Mouse (Mus musculus): ENCODE data around the gene Celsr1.

The Celsr1 gene

GRCm38 (mm10) chr15:86033191-86033841 is at the start of gene Celsr1:
TSS of gene Celsr1 (minus strand) at chr15:86033777.
- DNase-seq (ENCODE audit: extremely low spot score): peak; percentile 72

DNA sequence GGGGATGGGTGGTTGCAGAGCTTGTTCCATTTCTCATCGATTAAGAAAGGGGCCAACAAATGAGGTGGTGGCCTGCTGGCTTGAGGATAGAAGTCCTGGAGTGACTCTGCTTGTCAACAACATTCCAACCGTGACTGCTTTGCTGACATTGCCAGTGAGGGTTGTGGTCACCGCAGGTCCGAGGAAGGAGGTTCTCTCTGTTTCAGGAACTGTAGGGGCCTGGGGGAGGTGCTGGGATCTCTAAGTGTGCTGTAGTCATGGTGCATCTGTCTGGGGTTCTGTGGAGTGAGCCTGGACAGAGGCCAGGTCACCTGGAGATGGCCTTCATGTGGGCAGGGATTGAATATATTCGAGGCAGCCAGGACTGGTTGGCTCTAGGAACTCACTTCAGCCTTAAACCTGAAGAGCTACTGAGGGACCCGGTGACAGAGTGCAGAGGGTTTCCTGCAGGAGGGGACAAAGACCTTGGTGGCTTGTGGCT is 49.7 kb upstream of the Celsr1 start:
- DNase-seq (ENCODE audit: extremely low spot score): no peak

DNA sequence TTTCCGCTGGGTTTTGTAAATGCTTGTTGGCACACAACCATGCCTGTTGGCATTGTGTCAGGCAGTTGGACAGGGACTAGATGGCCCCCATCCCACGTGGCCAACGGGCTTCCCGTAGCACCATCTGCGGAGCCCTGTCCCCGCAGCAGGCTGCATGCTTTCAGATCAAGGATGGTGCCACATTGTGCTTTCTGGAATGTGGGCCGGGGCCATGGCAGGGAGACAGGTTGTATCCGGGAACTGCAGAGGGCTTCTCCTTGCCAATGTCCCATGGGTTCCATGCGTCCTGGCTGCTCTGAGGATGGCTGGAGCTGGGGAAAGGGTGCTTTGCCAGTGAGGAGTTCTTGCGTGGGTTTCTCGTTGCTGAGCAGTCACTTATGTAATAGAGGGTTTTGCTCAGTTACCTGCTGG is 49.0 kb upstream of the Celsr1 start:
- no peak for DNase-seq (ENCODE audit: extremely low spot score)

GRCm38 (mm10) chr15:86081654-86082053 is 48.1 kb upstream of the Celsr1 start:
- DNase-seq (ENCODE audit: extremely low spot score): no peak

GRCm38 (mm10) chr15:86080408-86080807 is 46.8 kb upstream of the Celsr1 start:
- DNase-seq (ENCODE audit: extremely low spot score): no peak

DNA sequence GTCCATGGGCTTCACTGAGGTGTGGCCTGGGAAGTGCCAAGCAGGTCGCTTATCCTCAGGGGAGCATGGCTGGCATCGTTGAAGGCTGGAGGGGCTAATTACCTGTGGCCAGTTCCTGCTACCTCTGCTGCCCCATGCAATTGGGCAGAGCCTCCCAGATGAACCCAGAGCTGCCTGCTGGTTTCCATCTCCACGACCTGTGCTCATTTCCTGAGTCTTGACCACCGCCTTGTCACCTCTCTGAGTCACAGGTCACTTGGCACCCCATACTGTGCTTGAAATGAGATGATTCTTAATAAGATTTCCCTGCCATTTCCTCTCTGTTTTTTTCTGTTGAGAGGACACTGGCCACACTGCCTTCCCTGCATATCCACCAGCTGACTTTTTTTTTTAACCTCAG is 46.3 kb upstream of the Celsr1 start:
- DNase-seq (ENCODE audit: extremely low spot score): no peak

- DNase-seq (ENCODE audit: extremely low spot score): no peak
These were observed 45.9 kb upstream of the Celsr1 start for GRCm38 (mm10) chr15:86079467-86079866.

DNA sequence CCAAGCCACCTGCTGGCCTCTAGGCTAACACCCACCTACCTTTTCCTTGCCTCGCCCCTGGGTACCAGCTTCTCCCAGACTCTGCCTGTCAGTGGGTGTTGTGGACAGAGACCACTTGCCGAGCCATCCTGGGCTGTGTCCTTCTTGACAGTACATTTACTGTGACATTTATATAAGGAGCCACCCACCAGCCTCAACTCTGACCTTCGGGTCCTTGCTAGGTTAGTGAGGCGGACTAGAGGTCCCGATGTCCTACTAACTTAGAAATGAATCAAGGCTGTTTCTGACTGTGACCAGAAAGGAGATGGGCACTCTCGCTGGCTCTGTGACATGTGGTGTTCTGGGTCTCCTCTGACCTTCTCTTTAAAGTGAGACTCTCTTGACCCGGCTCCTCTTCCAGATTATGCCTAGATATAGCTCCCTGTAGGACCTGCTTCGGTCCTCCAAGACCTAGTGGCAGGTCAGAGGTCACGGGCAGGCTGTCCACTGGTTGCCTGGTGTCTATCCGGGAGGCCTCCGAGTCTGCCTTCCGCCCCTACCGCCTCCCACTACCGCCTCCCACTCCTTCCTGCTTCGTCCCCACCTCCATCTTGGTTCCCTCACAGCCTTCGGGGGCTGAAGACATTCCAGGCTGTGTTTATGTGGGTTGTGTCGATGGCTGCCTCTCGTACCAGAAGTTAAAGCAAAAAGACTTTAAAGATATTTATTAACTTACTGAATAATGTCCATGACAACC is 45.1 kb upstream of the Celsr1 start:
- no peak for DNase-seq (ENCODE audit: extremely low spot score)

DNA sequence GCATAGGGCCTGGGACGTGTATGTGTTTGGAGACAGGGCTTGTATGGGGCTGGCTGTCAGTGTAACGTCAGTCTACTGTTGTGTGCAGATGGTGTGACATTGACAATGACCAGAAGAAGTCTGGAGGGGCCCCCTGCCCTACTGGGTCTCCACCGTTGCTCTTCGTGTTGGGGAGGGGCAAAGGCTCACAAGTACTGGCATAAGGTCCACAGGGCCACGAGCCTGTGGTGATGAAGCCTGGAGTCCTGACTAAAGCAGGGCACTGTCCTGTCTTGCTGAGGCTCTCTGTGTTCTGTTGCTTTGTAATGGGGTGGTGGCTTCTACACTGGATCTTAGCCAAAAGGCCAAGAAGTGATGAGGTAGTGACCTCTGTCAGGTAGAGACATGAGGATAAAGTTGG is 44.4 kb upstream of the Celsr1 start:
- DNase-seq (ENCODE audit: extremely low spot score): no peak

GRCm38 (mm10) chr15:86076378-86076777 is 42.8 kb upstream of the Celsr1 start:
- no peak for DNase-seq (ENCODE audit: extremely low spot score)

DNA sequence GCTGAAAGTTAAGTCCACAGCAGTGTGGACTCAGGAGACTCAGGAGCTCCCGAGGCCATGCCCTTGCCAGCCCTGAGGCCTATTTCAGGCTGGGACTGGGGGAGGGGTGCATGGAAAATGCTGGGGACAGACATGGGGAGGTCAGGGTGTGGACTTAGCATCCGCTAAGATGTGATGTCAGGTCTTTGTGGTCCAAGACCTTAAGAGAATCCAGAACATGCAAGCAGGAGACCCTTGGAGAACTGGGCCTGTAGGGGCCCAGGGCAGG is 42.4 kb upstream of the Celsr1 start:
- no peak for DNase-seq (ENCODE audit: extremely low spot score)

DNA sequence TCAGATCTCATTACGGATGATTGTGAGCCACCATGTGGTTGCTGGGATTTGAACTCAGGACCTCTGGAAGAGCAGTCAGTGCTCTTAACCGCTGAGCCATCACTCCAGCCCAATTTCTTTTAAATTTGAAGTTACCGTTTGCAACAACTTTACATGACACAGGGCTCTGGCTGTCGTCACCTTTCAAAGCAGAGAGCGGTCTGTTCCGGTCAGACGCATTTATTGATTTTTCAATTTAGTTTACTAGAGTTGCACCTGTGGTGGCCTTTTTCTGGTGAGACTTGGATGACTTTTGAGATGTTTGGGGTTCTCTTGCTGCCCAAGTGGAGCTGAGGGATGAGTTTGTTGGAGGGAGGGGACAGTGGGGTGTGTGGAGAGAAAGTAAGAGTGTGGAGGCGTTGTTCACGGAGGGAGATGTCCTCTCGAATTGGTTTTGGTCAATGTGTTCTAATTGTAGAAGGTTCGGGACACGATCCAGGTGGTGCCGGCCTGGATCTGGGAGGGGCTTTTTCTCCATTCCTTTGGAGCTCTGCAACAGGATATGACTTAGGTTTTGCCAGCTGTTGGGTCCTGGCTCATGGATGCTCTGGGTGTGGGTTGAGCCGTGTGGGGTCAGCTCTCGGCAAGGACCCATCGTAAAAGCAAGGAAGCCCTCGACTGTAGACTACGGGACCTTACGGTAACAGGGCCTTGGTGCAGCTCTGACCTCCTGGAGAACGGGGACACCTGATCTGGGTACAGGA is 41.9 kb upstream of the Celsr1 start:
- no peak for DNase-seq (ENCODE audit: extremely low spot score)

- DNase-seq (ENCODE audit: extremely low spot score): no peak
These were observed 40.8 kb upstream of the Celsr1 start for GRCm38 (mm10) chr15:86074171-86074937.

GRCm38 (mm10) chr15:86071166-86071565 is 37.6 kb upstream of the Celsr1 start:
- DNase-seq (ENCODE audit: extremely low spot score): no peak

GRCm38 (mm10) chr15:86070368-86070767 is 36.8 kb upstream of the Celsr1 start:
- no peak for DNase-seq (ENCODE audit: extremely low spot score)

DNA sequence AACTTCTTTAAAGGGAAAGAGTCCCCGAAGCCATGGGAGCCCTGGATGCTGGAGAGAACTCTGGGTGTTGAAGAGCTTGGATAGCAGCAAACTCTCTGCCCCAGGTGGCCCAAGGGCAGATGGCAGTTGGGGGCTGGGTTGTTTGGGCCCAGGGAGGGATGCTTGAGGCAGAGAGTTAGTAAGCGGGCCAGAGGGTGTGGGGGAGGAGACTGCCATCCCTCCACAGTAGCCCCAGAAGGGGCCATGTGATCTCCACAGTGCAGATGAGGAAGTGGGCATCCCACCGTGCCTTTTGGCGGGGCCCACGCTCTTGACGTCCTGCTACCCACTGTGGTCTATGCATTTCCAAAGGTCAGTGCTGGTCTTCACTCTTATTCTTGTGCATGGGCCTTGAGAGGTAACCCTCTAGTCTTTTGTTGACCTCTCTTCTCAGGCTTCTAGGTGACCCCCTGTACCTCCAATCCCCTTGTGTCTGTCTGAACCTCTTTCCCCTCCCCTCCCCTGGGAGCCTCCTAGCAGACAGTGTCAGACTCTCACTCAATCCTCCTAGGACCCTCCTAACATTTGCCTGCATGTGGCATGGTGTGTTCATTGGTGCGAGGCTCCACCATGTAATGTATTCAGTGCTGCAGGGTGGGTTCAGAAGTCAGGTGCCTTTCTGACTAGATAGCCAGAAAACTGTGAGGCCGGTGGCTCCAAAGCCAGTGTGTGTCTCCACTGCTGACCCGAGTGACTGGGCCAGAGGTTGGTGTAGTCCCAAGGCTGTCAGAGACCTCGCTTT is 35.6 kb upstream of the Celsr1 start:
- DNase-seq (ENCODE audit: extremely low spot score): no peak

DNA sequence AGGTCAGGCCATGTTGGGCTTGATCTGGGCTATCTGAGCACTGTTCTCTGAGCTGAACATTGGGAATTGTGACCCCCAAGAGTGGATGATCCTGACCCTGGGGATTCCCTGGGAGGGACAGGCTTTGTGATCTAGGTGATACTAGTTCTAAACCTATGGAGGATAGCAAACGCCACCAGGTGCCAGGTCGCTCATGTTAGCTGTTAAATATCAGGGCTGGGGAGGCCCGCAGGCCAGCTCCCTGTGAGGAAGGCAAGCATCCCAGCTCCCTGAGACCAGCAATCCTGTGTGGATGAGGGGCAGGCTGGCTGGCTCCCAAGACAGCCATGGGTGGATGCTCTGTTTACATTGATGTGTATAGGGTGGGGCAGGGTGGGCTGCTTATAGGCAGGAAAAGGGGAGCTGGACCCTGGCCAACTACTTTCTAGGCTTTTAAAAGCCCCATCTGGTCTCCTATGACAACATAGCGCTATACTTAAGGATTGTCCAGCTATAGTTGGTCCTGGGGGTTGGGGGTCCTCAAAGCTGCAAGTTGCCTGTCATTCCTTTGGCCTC is 34.4 kb upstream of the Celsr1 start:
- no peak for DNase-seq (ENCODE audit: extremely low spot score)

- DNase-seq (ENCODE audit: extremely low spot score): no peak
These were observed 34.0 kb upstream of the Celsr1 start for GRCm38 (mm10) chr15:86067581-86067910.

- no peak for DNase-seq (ENCODE audit: extremely low spot score)
These were observed 33.4 kb upstream of the Celsr1 start for GRCm38 (mm10) chr15:86066836-86067580.

GRCm38 (mm10) chr15:86065367-86065766 is 31.8 kb upstream of the Celsr1 start:
- DNase-seq (ENCODE audit: extremely low spot score): no peak

GRCm38 (mm10) chr15:86064850-86065229 is 31.3 kb upstream of the Celsr1 start:
- no peak for DNase-seq (ENCODE audit: extremely low spot score)
